21 mouse cellular contexts compared by ENCODE assay signal in genomic region chr4:155034787-155035186, GRCm38 (mm10). TPM values are rescaled to one million over a fixed set of nuclear protein-coding genes. Genes with fewer than 3 reads are reported as not detected.
DNase-seq lines count a peak whose midpoint lies in the region; ATAC-seq lines count a peak whose summit lies in the region.
"Had no signal": no experiment of that assay in that cellular context is flagged by ENCODE, and none has a peak within 500 bp of the region (broad histone marks: within the 10 kb centered on the region; RNA-seq: fewer than 3 reads in every experiment).

No protein-coding gene starts in this region.

- peaks cover 16% of the 10 kb centered on the region for H3K4me1 ChIP-seq in forebrain, embryonic 15.5 days
- peaks cover 50% of the 10 kb centered on the region for H3K4me1 ChIP-seq in forebrain, embryonic 10.5 days
- H3K4me1 ChIP-seq: heart, embryonic 15.5 days; liver, embryonic 13.5 days had no signal

- 0 out of 2 replicates have a peak, but pooled peaks have one; percentile 32 for ATAC-seq in forebrain, embryonic 15.5 days (replicated peaks)
- ATAC-seq: inflammation-experienced regulatory T-cells, adult 6 months; Patski had no signal

- no peak overlapping the region for H3K4me2 ChIP-seq in forebrain, embryonic 15.5 days (replicated peaks)
- H3K4me2 ChIP-seq: heart, embryonic 15.5 days; limb, embryonic 13.5 days; liver, embryonic 13.5 days; lung, embryonic 14.5 days; neural tube, embryonic 15.5 days had no signal

- no peak overlapping the region for H3K9ac ChIP-seq in forebrain, embryonic 15.5 days (replicated peaks)
- H3K9ac ChIP-seq: heart, embryonic 15.5 days; limb, embryonic 13.5 days; liver, embryonic 13.5 days; lung, embryonic 14.5 days; neural tube, embryonic 15.5 days had no signal

- no peak overlapping the region for H3K27ac ChIP-seq in forebrain, embryonic 15.5 days (replicated peaks)
- H3K27ac ChIP-seq in forebrain, embryonic 10.5 days, result no peak overlapping the region
- H3K27ac ChIP-seq: heart, adult 2 months; heart, embryonic 15.5 days; limb, embryonic 13.5 days; liver, embryonic 13.5 days; neural tube, embryonic 15.5 days had no signal

- DNase-seq in forebrain, embryonic 10.5 days (ENCODE audit: extremely low spot score, low spot score), result no peak
- peak; percentile 43 for DNase-seq in layer of hippocampus, adult 9-11 months
- DNase-seq in layer of hippocampus, postnatal 10 days (ENCODE audit: low spot score in 2 of 2), result no peak
- DNase-seq in right cerebral cortex, adult 18-20 months, result peak; percentile 46
- no peak for DNase-seq in right cerebral cortex, postnatal 10 days (ENCODE audit: low spot score in 2 of 2)
- no peak for DNase-seq in thymus, adult 18-20 months
- DNase-seq: adrenal gland, postnatal 10 days; gastrocnemius, postnatal 10 days; heart, adult 2 months; kidney, adult 2 months; kidney, postnatal 10 days; liver, embryonic 13.5 days; lung, embryonic 14.5 days; lung, postnatal 36 days had no signal

- 0 out of 2 replicates have a peak, but pooled peaks cover 4% of the 10 kb centered on the region for H3K27me3 ChIP-seq in forebrain, embryonic 15.5 days
- H3K27me3 ChIP-seq in forebrain, embryonic 10.5 days (ENCODE audit: poor library complexity, severe bottlenecking), result peaks cover 89% of the 10 kb centered on the region

- H3K4me3 ChIP-seq in forebrain, embryonic 15.5 days, result no peak overlapping the region
- no peak overlapping the region for H3K4me3 ChIP-seq in forebrain, embryonic 10.5 days
- H3K4me3 ChIP-seq: heart, adult 2 months; heart, embryonic 15.5 days; limb, embryonic 13.5 days; liver, embryonic 13.5 days; neural tube, embryonic 15.5 days had no signal

- no peaks in the 10 kb centered on the region for H3K36me3 ChIP-seq in forebrain, embryonic 15.5 days
- no peaks in the 10 kb centered on the region for H3K36me3 ChIP-seq in forebrain, embryonic 10.5 days (replicated peaks)
- H3K36me3 ChIP-seq: heart, embryonic 15.5 days; limb, embryonic 13.5 days; liver, embryonic 13.5 days; neural tube, embryonic 15.5 days had no signal

- H3K9me3 ChIP-seq in forebrain, embryonic 15.5 days, result no peaks in the 10 kb centered on the region
- H3K9me3 ChIP-seq in forebrain, embryonic 10.5 days, result no peaks in the 10 kb centered on the region
- H3K9me3 ChIP-seq: heart, embryonic 15.5 days; limb, embryonic 13.5 days; liver, embryonic 13.5 days; neural tube, embryonic 15.5 days had no signal

- 46% methylated on average over 13 of the region's 13 CpGs for WGBS in forebrain, embryonic 15.5 days
- 69% methylated on average over 13 of the region's 13 CpGs for WGBS in forebrain, embryonic 10.5 days

RNA-seq across cellular contexts. Expression of gene Plch2, which starts 21.8 kb away (rescaled TPM):
- polyA plus RNA-seq in forebrain, embryonic 15.5 days (2015; fragmentation: Nextera tagmentation; extraction: Ambion mirVana), result 10.0 and 12.7 TPM in 2 replicates
- polyA plus RNA-seq in forebrain, embryonic 10.5 days (2016; fragmentation: Nextera tagmentation; extraction: Ambion mirVana), result 0.43 and 0.64 TPM in 2 replicates
- 10 to 100 TPM; 61.7 to 64.3 TPM for total RNA-seq in layer of hippocampus, postnatal 10 days (2021)
- total RNA-seq: heart, adult 2 months; hematopoietic stem cell, adult 5-6 weeks had no signal
- polyA plus RNA-seq: inflammation-experienced regulatory T-cells, adult 6 months had no signal

RNA-seq across cellular contexts. Expression of gene Pex10, which starts 32.0 kb away (rescaled TPM):
- 22.0 and 23.5 TPM in 2 replicates for polyA plus RNA-seq in forebrain, embryonic 15.5 days (2015; fragmentation: Nextera tagmentation; extraction: Ambion mirVana)
- polyA plus RNA-seq in forebrain, embryonic 10.5 days (2016; fragmentation: Nextera tagmentation; extraction: Ambion mirVana), result 22.2 TPM in 2 replicates
- total RNA-seq in layer of hippocampus, postnatal 10 days (2021), result 10 to 100 TPM; 20.3 to 23.0 TPM

RNA-seq across cellular contexts. Expression of gene Rer1, which starts 51.4 kb away (rescaled TPM):
- 127 TPM in 2 replicates for polyA plus RNA-seq in forebrain, embryonic 15.5 days (2015; fragmentation: Nextera tagmentation; extraction: Ambion mirVana)
- polyA plus RNA-seq in forebrain, embryonic 10.5 days (2016; fragmentation: Nextera tagmentation; extraction: Ambion mirVana), result 133 and 137 TPM in 2 replicates
- total RNA-seq in layer of hippocampus, postnatal 10 days (2021), result 10 to 100 TPM; 67.0 to 69.1 TPM

RNA-seq across cellular contexts. Expression of gene Morn1, which starts 51.6 kb away (rescaled TPM):
- 8.8 and 8.9 TPM in 2 replicates for polyA plus RNA-seq in forebrain, embryonic 15.5 days (2015; fragmentation: Nextera tagmentation; extraction: Ambion mirVana)
- 4.5 and 6.8 TPM in 2 replicates for polyA plus RNA-seq in forebrain, embryonic 10.5 days (2016; fragmentation: Nextera tagmentation; extraction: Ambion mirVana)
- total RNA-seq in layer of hippocampus, postnatal 10 days (2021), result 10 to 100 TPM; 17.8 to 20.6 TPM

Comparison
In these comparisons a context has a peak if more than half of its experiments do, and no peak if none do; other contexts are left out.
1. DNase-seq: peak in layer of hippocampus, adult 9-11 months (single experiment) and right cerebral cortex, adult 18-20 months (single experiment); none in forebrain, embryonic 10.5 days (single experiment), layer of hippocampus, postnatal 10 days (0 of 2), right cerebral cortex, postnatal 10 days (0 of 2) and thymus, adult 18-20 months (0 of 2).